Mouse (Mus musculus) brown adipose tissue, adult 24 weeks (tissue): ENCODE measurements around the gene Kcnmb1. TPM values are rescaled to one million over a fixed set of nuclear protein-coding genes. Genes with fewer than 3 reads are reported as not detected.

ENCODE experiments used
- H3K27ac ChIP-seq: fragments of 200-500 bp; replicated peaks from 2 replicates; pipeline ENCODE4 v1.5.1; 2012; ENCODE audit warnings: low read depth, mild to moderate bottlenecking, low read length
- H3K4me1 ChIP-seq: fragments of 200-500 bp; 2 replicates; pipeline ENCODE4 v1.6.1; 2012; ENCODE audit warnings: low read length, mixed read lengths; ENCODE audit not compliant: control insufficient read depth, insufficient read depth, insufficient read length
- H3K4me3 ChIP-seq: fragments of 200-500 bp; 2 replicates; pipeline ENCODE4 v1.5.1; 2012; ENCODE audit warnings: low read depth, mild to moderate bottlenecking, low read length, moderate library complexity; ENCODE audit not compliant: insufficient read depth
- polyA plus RNA-seq: library from polyadenylated mRNA; stranded (reverse); fragments of >200 nt; gene quantifications from 2 replicates; pipeline ENCODE4 v1.2.4, GENCODE M21; 2012; ENCODE audit not compliant: missing spikeins, insufficient read depth, insufficient read length

Gene Kcnmb1
- polyA plus RNA-seq, 1 experiment, result not detected

DNA sequence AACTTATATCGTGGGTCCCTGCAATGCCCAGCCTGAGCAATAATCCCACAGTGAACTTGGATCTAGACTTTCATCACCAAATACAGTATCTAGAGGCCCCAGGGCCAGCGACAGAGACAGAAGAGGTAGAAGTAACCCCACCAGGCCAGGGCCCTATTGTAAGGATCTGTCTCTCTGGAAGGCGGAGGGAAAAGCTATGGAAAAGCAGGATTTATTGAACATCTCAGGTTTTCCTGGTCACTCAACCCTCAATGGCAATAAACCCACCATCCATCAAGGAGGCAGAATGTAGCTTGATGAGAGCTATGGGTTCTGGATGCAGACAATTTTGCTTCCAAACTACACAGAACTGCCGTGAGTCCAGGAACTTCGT lies 39.8 kb downstream of the Kcnmb1 start:
- H3K4me3 ChIP-seq, result no peak overlapping the region
- H3K27ac ChIP-seq, result no peak overlapping the region
- H3K4me1 ChIP-seq, result no peaks in the 10 kb centered on the region

DNA sequence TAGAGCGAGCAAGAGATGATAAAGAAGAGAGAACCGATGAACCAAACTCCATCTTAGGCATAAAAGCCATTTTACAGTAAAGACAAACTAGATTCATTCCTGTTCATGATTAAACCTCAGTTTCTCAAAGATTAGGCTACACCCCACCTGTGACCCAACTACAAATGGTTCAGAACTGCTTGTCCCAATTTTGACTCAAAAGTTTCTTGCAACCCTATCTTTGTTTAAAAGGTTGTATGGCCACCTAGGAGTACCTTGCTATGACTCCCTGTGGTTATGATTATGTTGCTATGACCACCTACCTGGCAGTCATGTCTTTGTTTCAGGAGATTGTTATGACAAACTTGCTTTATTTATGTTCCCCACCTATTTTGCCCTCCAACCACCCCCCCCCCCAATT lies 44.8 kb downstream of the Kcnmb1 start:
- Histone ChIP-seq H3K27ac (no peak overlapping the region), H3K4me1 (peaks cover 6% of the 10 kb centered on the region; the same call in 1 of the 2 replicates), H3K4me3 (no peak overlapping the region)

DNA sequence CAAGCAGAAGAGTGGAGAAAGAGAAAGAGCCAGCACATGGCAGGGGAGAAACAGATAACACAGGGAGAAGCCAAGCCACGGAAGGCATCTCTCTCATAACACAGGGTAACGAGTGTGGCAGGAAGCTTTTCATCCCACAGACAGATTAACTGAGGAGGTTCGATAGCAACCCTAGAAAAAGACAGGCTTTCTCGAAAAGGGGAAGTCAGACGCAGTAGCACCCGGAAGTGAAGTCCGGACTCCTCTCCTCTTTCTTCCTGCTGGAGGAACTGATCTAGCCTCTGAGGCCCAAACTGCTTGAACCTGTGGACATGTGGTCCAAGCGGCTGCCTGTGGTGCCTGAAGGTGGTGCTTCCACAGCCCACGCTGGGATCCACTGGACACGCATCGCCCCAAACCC lies 45.4 kb downstream of the Kcnmb1 start:
- Histone ChIP-seq H3K4me3 (no peak overlapping the region), H3K27ac (peak overlapping the region; percentile 31; the same call in 1 of the 2 replicates), H3K4me1 (peaks cover 6% of the 10 kb centered on the region; the same call in 1 of the 2 replicates)

DNA sequence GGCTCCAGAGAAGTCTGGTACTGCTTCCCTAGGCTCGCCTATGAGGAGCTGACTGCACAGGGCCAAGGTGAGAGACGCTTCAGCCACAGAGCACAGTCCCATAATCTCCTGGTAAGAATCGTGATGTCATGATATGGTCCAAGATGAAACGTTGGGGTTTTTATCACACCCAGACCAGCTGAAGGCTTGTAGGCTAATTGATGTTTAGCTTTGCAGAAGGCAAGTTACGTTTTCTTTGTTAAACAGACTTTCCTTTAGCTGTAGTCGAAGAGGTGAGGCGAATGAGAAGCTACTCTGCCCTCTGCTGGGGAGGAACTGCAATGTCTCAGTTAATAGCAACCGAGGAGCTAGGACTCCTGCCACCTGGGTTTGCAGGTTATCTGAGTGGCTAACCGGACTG lies 45.9 kb downstream of the Kcnmb1 start:
- no peak overlapping the region for H3K27ac ChIP-seq
- H3K4me3 ChIP-seq, result no peak overlapping the region
- H3K4me1 ChIP-seq, result peaks cover 6% of the 10 kb centered on the region; the same call in 1 of the 2 replicates

DNA sequence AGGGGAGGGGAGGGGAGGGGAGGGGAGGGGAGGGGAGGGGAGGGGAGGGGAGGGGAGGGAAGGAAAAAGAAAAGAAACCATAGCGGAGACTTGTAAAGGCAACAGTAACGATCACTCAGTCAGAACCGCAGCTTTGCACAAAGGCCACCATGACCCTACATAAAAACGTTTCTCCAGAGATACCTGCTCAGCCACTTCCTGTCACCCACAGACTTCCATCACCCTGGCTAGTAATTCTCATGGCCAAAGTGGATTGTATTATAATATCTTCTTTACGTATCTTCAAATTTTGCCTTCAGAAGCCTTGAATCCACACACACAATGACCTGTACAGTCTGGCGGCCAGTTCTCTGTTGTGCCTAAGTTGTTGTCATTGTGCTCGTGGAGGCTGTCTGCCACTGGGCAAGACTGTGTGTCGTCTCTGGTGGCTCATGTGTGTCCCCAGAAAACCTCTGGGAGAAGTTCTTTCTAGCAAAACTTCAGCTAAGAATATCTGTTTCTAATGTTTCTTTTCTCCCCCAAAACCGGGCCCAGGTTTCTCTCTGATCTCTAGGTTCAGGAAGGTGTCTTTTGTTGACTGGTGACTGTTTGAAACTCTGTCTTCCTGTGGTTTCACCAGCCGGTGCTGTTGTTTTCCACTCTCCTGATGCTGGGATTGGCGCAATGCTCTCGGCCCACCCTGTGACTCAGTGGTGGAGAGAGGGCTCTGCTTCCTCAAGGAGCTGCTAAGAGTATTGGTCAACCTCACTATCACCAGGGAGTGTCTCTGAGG lies 46.7 kb downstream of the Kcnmb1 start:
- no peak overlapping the region for H3K4me3 ChIP-seq
- H3K27ac ChIP-seq, result no peak overlapping the region; the same call in 1 of the 2 replicates
- peaks cover 6% of the 10 kb centered on the region; the same call in 1 of the 2 replicates for H3K4me1 ChIP-seq

DNA sequence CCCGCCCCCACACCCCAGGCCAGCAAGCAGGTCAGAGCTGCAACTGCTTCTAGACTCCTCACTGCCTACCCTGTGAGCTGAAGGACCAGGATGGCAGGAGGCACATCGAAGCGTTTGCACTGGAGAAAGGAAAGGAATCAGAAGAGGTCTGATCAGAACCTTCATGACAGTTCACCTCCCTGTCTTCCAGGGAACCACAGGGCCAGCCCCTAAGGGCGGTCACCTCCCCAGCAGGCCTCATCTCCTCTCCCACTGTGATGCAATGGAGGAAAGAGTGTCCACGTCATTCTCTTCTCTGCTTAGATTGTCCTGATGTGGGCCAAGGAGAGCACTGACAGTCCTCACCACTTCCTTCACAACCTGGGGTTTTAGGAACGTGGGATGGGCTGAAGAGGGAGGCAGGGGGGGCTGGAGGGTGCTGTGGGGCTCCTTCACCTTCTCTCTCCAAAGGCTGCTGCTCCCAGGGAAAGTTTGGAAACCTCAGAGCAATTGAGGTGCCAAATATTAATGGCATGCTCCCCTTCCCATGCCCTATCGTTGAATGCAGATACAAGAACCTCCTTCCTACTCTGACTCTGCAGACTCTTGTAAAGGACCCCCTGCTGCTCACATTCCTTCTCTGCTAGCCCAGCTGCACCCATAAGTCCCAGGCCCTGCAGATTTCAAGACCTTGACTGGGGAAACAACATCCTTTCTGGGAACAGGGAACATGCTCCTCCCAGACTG lies 47.5 kb downstream of the Kcnmb1 start:
- Histone ChIP-seq H3K4me3 (no peak overlapping the region), H3K4me1 (peaks cover 6% of the 10 kb centered on the region; the same call in 1 of the 2 replicates), H3K27ac (no peak overlapping the region; the same call in 1 of the 2 replicates)

DNA sequence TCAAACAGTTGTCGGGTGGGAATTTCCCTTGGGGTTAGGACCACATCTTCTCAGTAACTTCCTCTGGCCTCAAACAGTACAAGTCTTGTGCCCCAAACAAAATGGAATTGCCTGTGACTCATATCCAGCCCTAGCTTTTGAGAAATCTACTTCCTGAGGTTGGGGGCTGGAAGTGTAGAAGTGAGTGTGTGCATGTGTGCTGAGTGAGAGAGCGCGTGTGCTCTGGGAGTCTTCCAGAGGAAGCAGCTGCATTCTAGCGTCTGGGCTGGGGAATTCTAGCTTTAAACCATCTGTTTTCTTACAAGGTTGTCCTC lies 48.0 kb downstream of the Kcnmb1 start:
- Histone ChIP-seq H3K4me3 (no peak overlapping the region), H3K4me1 (peaks cover 6% of the 10 kb centered on the region; the same call in 1 of the 2 replicates), H3K27ac (no peak overlapping the region)

DNA sequence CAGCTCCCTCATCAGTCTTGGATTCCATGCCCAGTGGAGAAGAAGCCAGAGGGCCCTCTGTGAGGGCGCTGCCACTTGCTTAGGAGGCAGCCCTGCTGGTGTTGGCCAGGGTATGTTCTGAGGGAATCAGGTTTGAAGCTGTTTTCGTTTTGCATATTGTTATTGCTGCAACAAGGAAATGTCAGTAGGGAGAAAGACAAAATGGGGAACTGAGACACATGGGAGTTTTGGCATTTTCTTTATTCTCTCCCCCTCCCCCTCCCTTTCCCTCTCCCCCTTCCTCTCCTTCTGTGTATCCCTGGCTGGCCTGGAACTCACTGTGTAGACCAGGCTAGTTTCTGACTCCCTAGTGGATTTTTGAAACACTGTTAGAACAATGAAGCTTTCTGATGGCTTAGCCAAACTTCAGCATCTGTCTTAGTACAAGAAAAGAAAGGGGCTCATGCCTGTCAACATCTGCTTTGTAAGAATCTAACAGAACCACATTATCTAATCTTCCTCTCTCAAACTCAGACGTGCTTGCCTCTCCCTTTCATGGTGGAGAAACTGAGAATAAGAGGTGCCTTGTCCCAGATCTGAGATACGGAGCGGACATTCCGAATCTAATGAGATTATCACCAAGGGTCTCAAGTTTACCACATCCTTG lies 49.3 kb downstream of the Kcnmb1 start:
- H3K4me1 ChIP-seq, result peaks cover 6% of the 10 kb centered on the region; the same call in 1 of the 2 replicates
- no peak overlapping the region for H3K4me3 ChIP-seq
- no peak overlapping the region for H3K27ac ChIP-seq

Other genes with a start within 250 kb of the Kcnmb1 start
- not detected in 2 replicates for gene Kcnip1, start 30.1 kb downstream of the Kcnmb1 start, polyA plus RNA-seq
- gene Lcp2, start 83.9 kb downstream of the Kcnmb1 start, polyA plus RNA-seq, result 2.2 and 2.3 TPM in 2 replicates
- gene 4930469K13Rik, start 135.5 kb downstream of the Kcnmb1 start, polyA plus RNA-seq, result not detected in 2 replicates
- not detected in 2 replicates for gene Foxi1, start 245.1 kb downstream of the Kcnmb1 start, polyA plus RNA-seq